Mouse (Mus musculus): ENCODE measurements around the gene Prkra.
"Not testable (repeated sequence)": the region's sequence is repeated elsewhere in the genome, so short reads cannot be mapped to it uniquely, and the experiment has no call there.

Gene Prkra

GRCm38 (mm10) chr2:76655444-76655843 is 7.6 kb upstream of the Prkra start:
- DNase-seq (ENCODE audit: low read depth, low spot score) = no peak

- DNase-seq (ENCODE audit: low read depth, low spot score) = no peak
Measured at GRCm38 (mm10) chr2:76654646-76655045, 6.8 kb upstream of the Prkra start.

GRCm38 (mm10) chr2:76653070-76653469 is 5.3 kb upstream of the Prkra start:
- no peak for DNase-seq (ENCODE audit: low read depth, low spot score)

- no peak for DNase-seq (ENCODE audit: low read depth, low spot score)
Measured at GRCm38 (mm10) chr2:76648666-76649141, 889 bp upstream of the Prkra start.

GRCm38 (mm10) chr2:76647441-76647869 is 360 bp downstream of the Prkra start:
- DNase-seq (ENCODE audit: low read depth, low spot score) = no peak

GRCm38 (mm10) chr2:76643801-76644200 is 4.0 kb downstream of the Prkra start:
- no peak for DNase-seq (ENCODE audit: low read depth, low spot score)

- DNase-seq (ENCODE audit: low read depth, low spot score) = no peak
Measured at GRCm38 (mm10) chr2:76639637-76640036, 8.2 kb downstream of the Prkra start.

GRCm38 (mm10) chr2:76631600-76631999 is 16.2 kb downstream of the Prkra start:
- DNase-seq (ENCODE audit: low read depth, low spot score) = no peak

- no peak for DNase-seq (ENCODE audit: low read depth, low spot score)
Measured at GRCm38 (mm10) chr2:76630293-76630692, 17.5 kb downstream of the Prkra start.

GRCm38 (mm10) chr2:76622316-76622715 is 25.5 kb downstream of the Prkra start:
- DNase-seq (ENCODE audit: low read depth, low spot score) = not testable (repeated sequence)

GRCm38 (mm10) chr2:76621724-76622123 is 26.1 kb downstream of the Prkra start:
- DNase-seq (ENCODE audit: low read depth, low spot score) = no peak

GRCm38 (mm10) chr2:76620188-76620587 is 27.6 kb downstream of the Prkra start:
- DNase-seq (ENCODE audit: low read depth, low spot score) = no peak

- peak; percentile 38 for DNase-seq (ENCODE audit: low read depth, low spot score)
Measured at GRCm38 (mm10) chr2:76618078-76618477, 29.7 kb downstream of the Prkra start.

- no peak for DNase-seq (ENCODE audit: low read depth, low spot score)
Measured at GRCm38 (mm10) chr2:76611996-76612395, 35.8 kb downstream of the Prkra start.

GRCm38 (mm10) chr2:76610326-76611104 is 37.3 kb downstream of the Prkra start:
- DNase-seq (ENCODE audit: low read depth, low spot score) = no peak

GRCm38 (mm10) chr2:76606704-76607103 is 41.1 kb downstream of the Prkra start:
- DNase-seq (ENCODE audit: low read depth, low spot score) = no peak

- DNase-seq (ENCODE audit: low read depth, low spot score) = no peak
Measured at GRCm38 (mm10) chr2:76602256-76602655, 45.6 kb downstream of the Prkra start.

GRCm38 (mm10) chr2:76599214-76599613 is 48.6 kb downstream of the Prkra start:
- no peak for DNase-seq (ENCODE audit: low read depth, low spot score)

- DNase-seq (ENCODE audit: low read depth, low spot score) = no peak
Measured at GRCm38 (mm10) chr2:76597521-76597920, 50.3 kb downstream of the Prkra start.

- DNase-seq (ENCODE audit: low read depth, low spot score) = no peak
Measured at GRCm38 (mm10) chr2:76592401-76592924, 55.4 kb downstream of the Prkra start.

- DNase-seq (ENCODE audit: low read depth, low spot score) = no peak
Measured at GRCm38 (mm10) chr2:76590221-76590620, 57.6 kb downstream of the Prkra start.

- no peak for DNase-seq (ENCODE audit: low read depth, low spot score)
Measured at GRCm38 (mm10) chr2:76586906-76587305, 60.9 kb downstream of the Prkra start.

- no peak for DNase-seq (ENCODE audit: low read depth, low spot score)
Measured at GRCm38 (mm10) chr2:76585090-76585489, 62.7 kb downstream of the Prkra start.
